Mouse (Mus musculus) E14TG2a.4 (cell line): ENCODE data around the gene Rap1a.
A peak's percentile ranks its signal among the peaks of the same experiment; 100 is the strongest.

Experiments
- H3K27me3 ChIP-seq: 2 replicates; pipeline ENCODE4 v1.6.1; 2014; ENCODE audit warnings: low read length, control low read depth; ENCODE audit not compliant: insufficient read depth
- H3K36me3 ChIP-seq: 2 replicates; pipeline ENCODE4 v1.6.1; 2014; ENCODE audit warnings: low read length, control low read depth; ENCODE audit not compliant: insufficient read depth
- H3K4me1 ChIP-seq: replicated peaks from 2 replicates; pipeline ENCODE4 v1.6.1; 2014; ENCODE audit warnings: low read depth, low read length, control low read depth
- H3K4me3 ChIP-seq: replicated peaks from 2 replicates; pipeline ENCODE4 v1.5.1; 2014; ENCODE audit warnings: mild to moderate bottlenecking, low read length
- H3K9me3 ChIP-seq: 2 replicates; pipeline ENCODE4 v1.6.1; 2014; ENCODE audit warnings: low read length, control low read depth
- CTCF ChIP-seq: conservative IDR thresholded peaks from 2 replicates; pipeline ENCODE4 v1.5.1; 2014; ENCODE audit warnings: low read length
- NANOG ChIP-seq: IDR thresholded peaks from 2 replicates; pipeline ENCODE4 v1.6.1; 2014; ENCODE audit warnings: borderline replicate concordance, low read length, mixed read lengths
- POU5F1 ChIP-seq: IDR thresholded peaks from 2 replicates; pipeline ENCODE4 v1.6.1; 2014; ENCODE audit warnings: low read length, borderline replicate concordance

Rap1a gene

DNA sequence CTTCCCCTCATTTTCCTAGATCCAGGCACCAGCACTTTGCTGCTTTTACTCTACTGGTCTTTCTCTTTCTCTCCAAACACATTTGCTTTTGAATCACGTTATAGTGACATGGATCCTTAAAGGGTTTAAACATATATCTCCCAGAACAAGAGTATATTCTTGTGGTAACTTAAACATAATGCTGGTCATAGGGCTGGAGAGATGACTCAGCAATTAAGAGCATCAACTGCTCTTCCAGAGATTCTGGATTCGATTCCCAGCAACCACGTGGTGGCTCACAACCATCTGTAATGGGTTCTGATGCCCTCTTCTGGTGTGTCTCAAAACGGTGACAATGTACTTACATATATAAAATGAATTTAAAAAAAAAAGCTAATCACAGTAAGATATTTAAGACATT, 68.8 kb downstream of the Rap1a start:
- Histone ChIP-seq H3K9me3 (no peaks in the 10 kb centered on the region), H3K4me1 (no peaks in the 10 kb centered on the region), H3K4me3 (no peak overlapping the region), H3K36me3 (peaks cover 25% of the 10 kb centered on the region), H3K27me3 (no peaks in the 10 kb centered on the region)
- no peak for TF ChIP-seq POU5F1
- no peak for TF ChIP-seq CTCF
- TF ChIP-seq NANOG: no peak

- H3K4me3 ChIP-seq: no peak overlapping the region
- H3K36me3 ChIP-seq: peaks cover 10% of the 10 kb centered on the region
- peaks cover 3% of the 10 kb centered on the region; the same call in 1 of the 2 replicates for H3K4me1 ChIP-seq
- H3K9me3 ChIP-seq: no peaks in the 10 kb centered on the region
- TF ChIP-seq POU5F1 (no peak), NANOG (no peak), CTCF (peak; percentile 79)
- no peaks in the 10 kb centered on the region for H3K27me3 ChIP-seq
Measured at GRCm38 (mm10) chr3:105726037-105726436, 75.1 kb downstream of the Rap1a start.

DNA sequence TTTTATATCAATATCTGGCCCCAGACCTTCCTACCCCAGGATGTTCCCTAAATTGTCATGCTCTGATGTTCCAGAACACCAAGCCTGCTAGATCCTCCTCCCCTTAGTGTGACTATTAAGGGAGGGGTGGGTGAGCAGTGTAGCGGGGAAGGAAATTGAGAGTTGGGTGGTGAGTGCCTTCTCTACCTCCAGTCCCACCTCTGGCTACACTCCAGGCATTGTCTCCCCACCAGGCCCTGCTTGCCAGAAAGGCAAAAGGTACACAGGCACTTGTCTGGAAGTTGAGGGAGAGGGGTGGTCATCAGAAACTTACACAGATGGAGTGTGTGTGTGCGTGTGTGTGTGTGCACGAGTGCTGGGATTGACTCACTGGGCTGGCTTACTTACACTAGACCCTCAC, 78.6 kb downstream of the Rap1a start:
- H3K9me3 ChIP-seq: no peaks in the 10 kb centered on the region
- no peaks in the 10 kb centered on the region for H3K36me3 ChIP-seq
- H3K4me1 ChIP-seq: peaks cover 11% of the 10 kb centered on the region; the same call in 1 of the 2 replicates
- TF ChIP-seq POU5F1: no peak
- no peak for TF ChIP-seq NANOG
- TF ChIP-seq CTCF: no peak
- H3K4me3 ChIP-seq: no peak overlapping the region
- H3K27me3 ChIP-seq: no peaks in the 10 kb centered on the region

- H3K27me3 ChIP-seq: no peaks in the 10 kb centered on the region
- TF ChIP-seq NANOG: no peak
- TF ChIP-seq CTCF: no peak
- no peak for TF ChIP-seq POU5F1
- no peak overlapping the region for H3K4me3 ChIP-seq
- peaks cover 15% of the 10 kb centered on the region for H3K4me1 ChIP-seq
- no peaks in the 10 kb centered on the region for H3K9me3 ChIP-seq
- H3K36me3 ChIP-seq: 0 out of 2 replicates have a peak, but pooled peaks cover under 1% of the 10 kb centered on the region
Measured at GRCm38 (mm10) chr3:105721681-105722201, 79.4 kb downstream of the Rap1a start.

DNA sequence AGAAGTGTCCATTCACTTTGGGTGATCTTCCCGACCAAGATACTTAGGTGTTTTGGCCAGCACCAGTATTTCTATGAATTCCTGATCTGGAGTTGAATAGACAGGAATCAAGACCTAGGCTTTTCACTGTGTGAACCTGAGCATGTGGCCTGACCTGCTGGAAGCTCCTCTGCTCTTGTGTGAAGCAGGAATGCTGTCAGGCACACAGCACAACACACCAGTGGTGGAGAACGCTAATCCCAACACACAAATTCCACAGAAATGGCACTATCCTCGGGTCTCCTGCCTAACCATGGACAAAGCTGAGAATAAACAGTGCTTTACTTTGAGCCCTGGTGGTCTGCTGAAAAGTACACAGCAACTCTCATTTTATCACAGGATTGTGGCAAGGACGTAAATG, 80.6 kb downstream of the Rap1a start:
- TF ChIP-seq POU5F1 (no peak), CTCF (no peak), NANOG (no peak)
- Histone ChIP-seq H3K4me1 (peaks cover 25% of the 10 kb centered on the region), H3K36me3 (peaks cover 9% of the 10 kb centered on the region), H3K4me3 (no peak overlapping the region), H3K9me3 (no peaks in the 10 kb centered on the region), H3K27me3 (no peaks in the 10 kb centered on the region)

GRCm38 (mm10) chr3:105719979-105720378, 81.2 kb downstream of the Rap1a start:
- Histone ChIP-seq H3K9me3 (no peaks in the 10 kb centered on the region), H3K4me3 (no peak overlapping the region), H3K4me1 (peaks cover 25% of the 10 kb centered on the region), H3K27me3 (no peaks in the 10 kb centered on the region), H3K36me3 (peaks cover 9% of the 10 kb centered on the region)
- TF ChIP-seq POU5F1 (no peak), NANOG (no peak)

DNA sequence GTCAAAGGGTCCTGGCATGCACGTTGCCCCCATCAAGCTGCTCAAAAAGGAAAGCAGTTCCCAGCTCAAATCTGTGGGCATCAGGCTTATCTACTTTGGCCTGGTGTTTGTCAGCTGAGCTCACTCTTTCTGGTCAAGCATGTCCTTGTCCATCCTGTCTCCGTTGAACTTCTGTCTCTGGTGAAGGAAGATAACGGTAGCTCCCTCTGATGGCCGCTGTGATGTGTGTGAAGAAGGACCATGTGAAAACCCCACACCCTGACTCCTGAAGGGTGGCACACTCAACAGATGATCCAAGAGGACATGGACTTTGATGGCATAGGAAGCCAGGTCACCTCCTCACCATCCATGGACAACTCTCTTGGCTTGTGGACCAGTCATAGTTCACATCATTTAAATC, 82.4 kb downstream of the Rap1a start:
- H3K27me3 ChIP-seq: no peaks in the 10 kb centered on the region
- H3K36me3 ChIP-seq: peaks cover 9% of the 10 kb centered on the region
- H3K4me3 ChIP-seq: no peak overlapping the region
- no peaks in the 10 kb centered on the region for H3K9me3 ChIP-seq
- TF ChIP-seq CTCF (no peak), POU5F1 (no peak), NANOG (no peak)
- H3K4me1 ChIP-seq: peaks cover 33% of the 10 kb centered on the region

GRCm38 (mm10) chr3:105717856-105718555, 83.1 kb downstream of the Rap1a start:
- Histone ChIP-seq H3K36me3 (peaks cover 9% of the 10 kb centered on the region), H3K27me3 (no peaks in the 10 kb centered on the region), H3K9me3 (no peaks in the 10 kb centered on the region), H3K4me1 (peaks cover 34% of the 10 kb centered on the region), H3K4me3 (no peak overlapping the region)
- TF ChIP-seq NANOG: no peak
- no peak for TF ChIP-seq POU5F1
- no peak for TF ChIP-seq CTCF

- no peaks in the 10 kb centered on the region for H3K9me3 ChIP-seq
- peak overlapping the region; percentile 37 for H3K4me3 ChIP-seq
- peaks cover 5% of the 10 kb centered on the region; the same call in 1 of the 2 replicates for H3K27me3 ChIP-seq
- TF ChIP-seq NANOG: no peak
- no peak for TF ChIP-seq POU5F1
- TF ChIP-seq CTCF: no peak
- peaks cover 34% of the 10 kb centered on the region for H3K4me1 ChIP-seq
- H3K36me3 ChIP-seq: peaks cover 13% of the 10 kb centered on the region
Measured at GRCm38 (mm10) chr3:105716353-105717000, 84.7 kb downstream of the Rap1a start.
